Mouse (Mus musculus) kidney, adult 2 months (tissue): Measurements from ENCODE around the gene Meis1.

Experiments used
- CTCF ChIP-seq: fragments of 200-500 bp; conservative IDR thresholded peaks from 2 replicates; pipeline ENCODE4 v1.5.1; 2011; ENCODE audit warnings: low read depth, mild to moderate bottlenecking, control low read depth, low read length, moderate library complexity, mixed read lengths; ENCODE audit not compliant: insufficient read depth, insufficient read length
- POLR2A ChIP-seq: fragments of 200-500 bp; IDR thresholded peaks from one replicate; pipeline ENCODE4 v1.6.1; 2011; ENCODE audit warnings: low read depth, low read length, control low read depth

GRCm38 (mm10) chr11:18917887-18918286 lies 100.9 kb downstream of the Meis1 start:
- TF ChIP-seq CTCF (no peak), POLR2A (no peak)
